8 mouse cellular contexts compared by ENCODE assay signal in genomic region chr3:109309317-109310265, GRCm38 (mm10). TPM values are rescaled to one million over a fixed set of nuclear protein-coding genes. Genes with fewer than 3 reads are reported as not detected.
DNase-seq lines count a peak whose midpoint lies in the region; ATAC-seq lines count a peak whose summit lies in the region.

No protein-coding gene starts in this region.

- WGBS in kidney, embryonic 14.5 days: 69% methylated on average over 18 of the region's 18 CpGs
- WGBS in stomach, embryonic 14.5 days: 68% methylated on average over 18 of the region's 18 CpGs

- H3K9me3 ChIP-seq in kidney, embryonic 14.5 days (ENCODE audit: control insufficient read depth, low read length): no peaks in the 10 kb centered on the region
- no peaks in the 10 kb centered on the region for H3K9me3 ChIP-seq in stomach, embryonic 14.5 days (ENCODE audit: control insufficient read depth, low read depth, low read length)

- H3K4me3 ChIP-seq in kidney, embryonic 14.5 days (ENCODE audit: low read length): no peak overlapping the region
- H3K4me3 ChIP-seq in stomach, embryonic 14.5 days (ENCODE audit: low read depth, low read length): no peak overlapping the region

- H3K27ac ChIP-seq in kidney, embryonic 14.5 days (ENCODE audit: low read depth, low read length): no peak overlapping the region
- H3K27ac ChIP-seq in stomach, embryonic 14.5 days (ENCODE audit: low read length): no peak overlapping the region

- no peaks in the 10 kb centered on the region for H3K27me3 ChIP-seq in kidney, embryonic 14.5 days (ENCODE audit: control insufficient read depth, insufficient read depth, low read length)
- no peaks in the 10 kb centered on the region for H3K27me3 ChIP-seq in stomach, embryonic 14.5 days (ENCODE audit: control insufficient read depth, insufficient read depth, low read length)

- H3K36me3 ChIP-seq in kidney, embryonic 14.5 days (ENCODE audit: control insufficient read depth, insufficient read depth, low read length): no peaks in the 10 kb centered on the region
- H3K36me3 ChIP-seq in stomach, embryonic 14.5 days (ENCODE audit: control insufficient read depth, insufficient read depth, low read length): no peaks in the 10 kb centered on the region

- peak; percentile 46 for DNase-seq in testis, postnatal 10 days (ENCODE audit: low spot score)
- no peak for DNase-seq in testis, postnatal 14 days (ENCODE audit: low spot score)
- peak; percentile 74 to 81 for DNase-seq in heart, adult 18-20 months
- no peak for DNase-seq in spleen, postnatal 4 days (ENCODE audit: low spot score in 2 of 2)
- DNase-seq in embryo, embryonic 9.5 days (ENCODE audit: extremely low spot score): no peak

- no peak overlapping the region for H3K9ac ChIP-seq in kidney, embryonic 14.5 days (ENCODE audit: low read depth, low read length)
- H3K9ac ChIP-seq in stomach, embryonic 14.5 days (replicated peaks; ENCODE audit: low read depth, low read length): no peak overlapping the region

- ATAC-seq in kidney, embryonic 14.5 days (ENCODE audit: low FRiP score, low TSS enrichment): 0 out of 2 replicates have a peak, but pooled peaks have one; percentile 12
- peak; percentile 53; the same call in 1 of the 2 replicates for ATAC-seq in stomach, embryonic 14.5 days (ENCODE audit: insufficient number of reproducible peaks, insufficient read depth, low FRiP score, low read depth)
- no peak for ATAC-seq in erythroid progenitor cell, adult 5-6 weeks (replicated peaks; ENCODE audit: low FRiP score, poor library complexity, severe bottlenecking)

- no peaks in the 10 kb centered on the region for H3K4me1 ChIP-seq in kidney, embryonic 14.5 days (ENCODE audit: control insufficient read depth, insufficient read depth, low read length)
- H3K4me1 ChIP-seq in stomach, embryonic 14.5 days (ENCODE audit: control insufficient read depth, insufficient read depth, low read length): 0 out of 2 replicates have a peak, but pooled peaks cover 3% of the 10 kb centered on the region

- no peak overlapping the region for H3K4me2 ChIP-seq in kidney, embryonic 14.5 days (replicated peaks; ENCODE audit: low read depth, low read length)
- H3K4me2 ChIP-seq in stomach, embryonic 14.5 days (replicated peaks; ENCODE audit: low read depth, low read length): no peak overlapping the region

RNA-seq across cellular contexts. Expression of gene Vav3, which starts 30.9 kb away (rescaled TPM):
- 1 to 10 TPM; 4.8 to 5.4 TPM for total RNA-seq in heart, adult 18-20 months (2021)
- 14.9 and 25.7 TPM in 2 replicates for polyA plus RNA-seq in kidney, embryonic 14.5 days (2014; fragmentation: Nextera tagmentation; extraction: Ambion mirVana)
- polyA plus RNA-seq in stomach, embryonic 14.5 days (2014; fragmentation: Nextera tagmentation; extraction: Ambion mirVana): 16.3 and 18.4 TPM in 2 replicates
- 1.8 and 18.9 TPM in 2 replicates for total RNA-seq in erythroid progenitor cell, adult 5-6 weeks (2015; ENCODE audit: low replicate concordance)
- 4.4 and 5.9 TPM in 2 replicates for total RNA-seq in erythroid progenitor cell, adult 5-6 weeks (2017; ENCODE audit: low replicate concordance)

Comparison
In these comparisons a context has a peak if more than half of its experiments do, and no peak if none do; other contexts are left out.
1. DNase-seq: peak in testis, postnatal 10 days (single experiment) and heart, adult 18-20 months (2 of 2); none in testis, postnatal 14 days (single experiment), spleen, postnatal 4 days (0 of 2) and embryo, embryonic 9.5 days (single experiment).